Mouse (Mus musculus) E14TG2a.4 (cell line): Measurements from ENCODE around the gene Ptch2.

Source experiments
- H3K27me3 ChIP-seq: 2 replicates; pipeline ENCODE4 v1.6.1; 2014; ENCODE audit warnings: low read length, control low read depth; ENCODE audit not compliant: insufficient read depth
- H3K36me3 ChIP-seq: 2 replicates; pipeline ENCODE4 v1.6.1; 2014; ENCODE audit warnings: low read length, control low read depth; ENCODE audit not compliant: insufficient read depth
- H3K4me1 ChIP-seq: replicated peaks from 2 replicates; pipeline ENCODE4 v1.6.1; 2014; ENCODE audit warnings: low read depth, low read length, control low read depth
- H3K4me3 ChIP-seq: replicated peaks from 2 replicates; pipeline ENCODE4 v1.5.1; 2014; ENCODE audit warnings: mild to moderate bottlenecking, low read length
- H3K9me3 ChIP-seq: 2 replicates; pipeline ENCODE4 v1.6.1; 2014; ENCODE audit warnings: low read length, control low read depth
- CTCF ChIP-seq: conservative IDR thresholded peaks from 2 replicates; pipeline ENCODE4 v1.5.1; 2014; ENCODE audit warnings: low read length
- NANOG ChIP-seq: IDR thresholded peaks from 2 replicates; pipeline ENCODE4 v1.6.1; 2014; ENCODE audit warnings: borderline replicate concordance, low read length, mixed read lengths
- POU5F1 ChIP-seq: IDR thresholded peaks from 2 replicates; pipeline ENCODE4 v1.6.1; 2014; ENCODE audit warnings: low read length, borderline replicate concordance

The Ptch2 gene

GRCm38 (mm10) chr4:117149291-117150211, 53.7 kb downstream of the Ptch2 start:
- H3K4me3 ChIP-seq = peak overlapping the region; percentile 63
- H3K9me3 ChIP-seq = no peaks in the 10 kb centered on the region

GRCm38 (mm10) chr4:117150212-117150733, 54.4 kb downstream of the Ptch2 start:
- Histone ChIP-seq H3K36me3 (peaks cover 78% of the 10 kb centered on the region), H3K9me3 (no peaks in the 10 kb centered on the region), H3K27me3 (no peaks in the 10 kb centered on the region), H3K4me1 (peaks cover 82% of the 10 kb centered on the region), H3K4me3 (no peak overlapping the region)
- TF ChIP-seq NANOG (no peak), CTCF (no peak), POU5F1 (no peak)

More at GRCm38 (mm10) chr4:117149291-117150211, 53.7 kb downstream of the Ptch2 start:
- Histone ChIP-seq H3K4me1 (peaks cover 88% of the 10 kb centered on the region), H3K36me3 (peaks cover 71% of the 10 kb centered on the region), H3K27me3 (no peaks in the 10 kb centered on the region)
- TF ChIP-seq NANOG (no peak), POU5F1 (no peak), CTCF (no peak)

DNA sequence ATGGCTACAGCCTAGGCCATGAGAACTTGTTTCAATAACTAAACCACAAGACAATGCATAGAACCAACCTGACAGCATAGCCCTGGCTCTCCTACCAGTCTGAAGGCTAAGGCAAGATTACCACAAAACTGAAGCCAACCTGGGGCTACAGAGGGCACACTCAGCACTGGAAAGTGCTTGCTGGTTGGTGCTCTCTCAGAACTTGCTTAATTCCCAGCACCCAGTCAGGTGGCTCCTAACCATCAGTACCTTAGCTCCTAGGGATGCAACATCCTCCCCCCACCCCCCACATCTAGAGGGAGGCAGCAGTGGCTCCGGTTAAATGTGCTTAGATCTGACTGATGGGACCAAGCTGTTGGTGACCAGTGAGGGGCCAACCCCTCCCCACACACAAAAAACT, 55.5 kb downstream of the Ptch2 start:
- Histone ChIP-seq H3K4me1 (peaks cover 73% of the 10 kb centered on the region), H3K36me3 (peaks cover 80% of the 10 kb centered on the region)

DNA sequence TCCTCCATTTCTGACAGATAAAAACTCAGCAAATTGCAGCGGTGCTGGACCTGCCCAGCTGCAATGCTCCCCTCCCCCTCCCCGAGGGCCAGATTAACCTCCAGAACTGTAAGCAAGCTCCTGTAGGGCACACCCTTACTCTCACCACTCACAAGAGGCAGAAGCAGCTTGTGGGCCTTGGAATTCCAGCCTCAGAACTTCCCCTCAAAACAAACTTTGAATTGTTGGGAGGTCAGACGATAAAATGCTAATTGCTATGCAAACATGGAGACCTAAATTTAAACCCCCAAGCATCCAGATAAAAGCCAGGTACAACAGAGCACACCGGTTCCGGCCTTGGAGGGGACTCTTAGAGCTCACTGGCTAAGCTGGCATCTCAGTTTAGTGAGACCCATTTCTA, 56.8 kb downstream of the Ptch2 start:
- peak overlapping the region; percentile 94 for H3K4me3 ChIP-seq
- peaks cover 71% of the 10 kb centered on the region for H3K36me3 ChIP-seq
- no peaks in the 10 kb centered on the region for H3K9me3 ChIP-seq
- no peak for TF ChIP-seq CTCF
- TF ChIP-seq NANOG = no peak
- no peak for TF ChIP-seq POU5F1
- H3K27me3 ChIP-seq = no peaks in the 10 kb centered on the region
- H3K4me1 ChIP-seq = peaks cover 68% of the 10 kb centered on the region

More for the DNA sequence above, 55.5 kb downstream of the Ptch2 start:
- peak overlapping the region; percentile 94 for H3K4me3 ChIP-seq
- no peaks in the 10 kb centered on the region for H3K27me3 ChIP-seq
- no peaks in the 10 kb centered on the region for H3K9me3 ChIP-seq
- TF ChIP-seq CTCF (no peak), POU5F1 (no peak), NANOG (no peak)

DNA sequence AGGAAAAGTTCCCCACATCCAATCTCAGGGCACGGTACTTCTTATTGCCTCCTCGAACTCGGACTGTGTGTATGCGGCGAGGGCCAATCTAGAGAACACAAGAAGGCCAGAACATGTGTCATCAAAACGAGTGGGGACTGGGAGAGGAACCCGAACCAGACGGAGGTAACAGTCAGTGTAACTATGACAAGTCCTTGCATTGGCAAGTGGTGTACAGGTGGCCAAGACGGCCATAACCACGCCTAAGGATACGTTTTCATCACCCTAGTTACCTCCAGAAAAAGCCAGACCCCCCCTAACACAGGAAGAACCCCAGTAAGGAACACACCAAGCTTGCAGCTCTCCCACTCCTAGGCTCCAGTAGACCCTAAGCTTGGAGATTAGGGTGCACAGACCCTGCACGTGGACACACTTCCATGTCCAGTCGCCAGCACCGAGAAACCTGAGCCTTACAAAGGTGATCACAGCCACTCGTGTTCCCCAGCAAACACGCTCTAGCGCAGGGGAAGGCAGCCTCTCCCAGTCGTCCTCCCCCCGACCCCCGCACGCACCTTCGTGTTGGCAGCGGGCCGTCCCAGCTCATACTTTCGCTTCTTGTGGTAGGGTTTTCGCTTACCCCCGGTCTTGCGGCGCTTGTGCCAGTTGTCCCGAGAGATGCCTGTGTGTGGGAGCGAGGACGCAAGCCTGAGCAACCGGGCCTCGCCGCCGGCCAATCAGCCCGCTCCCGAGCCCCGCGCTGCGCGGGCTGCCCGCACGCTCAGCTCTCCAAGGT, 59.3 kb downstream of the Ptch2 start:
- Histone ChIP-seq H3K9me3 (no peaks in the 10 kb centered on the region), H3K4me1 (peaks cover 68% of the 10 kb centered on the region), H3K4me3 (peak overlapping the region; percentile 94), H3K27me3 (no peaks in the 10 kb centered on the region), H3K36me3 (peaks cover 71% of the 10 kb centered on the region)
- TF ChIP-seq CTCF = no peak
- TF ChIP-seq POU5F1 = no peak
- no peak for TF ChIP-seq NANOG

DNA sequence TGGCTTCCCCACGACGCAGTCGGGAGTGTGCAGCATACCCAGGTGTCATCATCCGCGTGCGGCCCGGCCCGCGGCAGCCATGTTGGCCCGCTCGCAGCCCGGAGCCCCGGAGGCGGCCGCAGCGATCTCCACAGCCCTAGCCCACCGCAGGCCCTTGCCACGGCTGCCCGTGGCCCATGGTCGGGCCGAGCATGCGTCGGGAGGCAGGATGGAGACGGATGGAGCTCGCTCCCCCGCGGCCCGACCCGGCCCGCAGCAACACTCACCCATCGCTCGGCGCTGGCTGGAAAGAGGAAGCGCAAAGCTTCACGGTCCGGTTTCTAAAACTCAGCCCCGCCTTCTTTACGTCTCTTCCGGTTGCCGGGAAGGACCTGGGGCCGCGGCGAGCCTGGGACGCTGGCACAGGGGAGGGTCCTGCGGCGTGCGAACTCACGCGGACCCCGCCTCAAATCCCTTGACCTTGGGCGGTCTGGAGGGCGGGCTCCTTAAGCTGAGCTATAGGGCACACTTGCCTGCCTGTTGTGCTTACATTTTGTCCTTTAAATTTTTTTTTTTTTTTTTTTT, 60.0 kb downstream of the Ptch2 start, which contains the start of gene Rps8:
TSS of gene Rps8 (minus strand) at position 452 of the 564 bp plus-strand sequence.
- no peaks in the 10 kb centered on the region for H3K9me3 ChIP-seq
- H3K4me1 ChIP-seq = peaks cover 66% of the 10 kb centered on the region
- H3K36me3 ChIP-seq = peaks cover 71% of the 10 kb centered on the region
- TF ChIP-seq CTCF = no peak
- no peak for TF ChIP-seq POU5F1
- no peak for TF ChIP-seq NANOG
- H3K27me3 ChIP-seq = no peaks in the 10 kb centered on the region
- H3K4me3 ChIP-seq = peak within 1 kb of the TSS; percentile 94

DNA sequence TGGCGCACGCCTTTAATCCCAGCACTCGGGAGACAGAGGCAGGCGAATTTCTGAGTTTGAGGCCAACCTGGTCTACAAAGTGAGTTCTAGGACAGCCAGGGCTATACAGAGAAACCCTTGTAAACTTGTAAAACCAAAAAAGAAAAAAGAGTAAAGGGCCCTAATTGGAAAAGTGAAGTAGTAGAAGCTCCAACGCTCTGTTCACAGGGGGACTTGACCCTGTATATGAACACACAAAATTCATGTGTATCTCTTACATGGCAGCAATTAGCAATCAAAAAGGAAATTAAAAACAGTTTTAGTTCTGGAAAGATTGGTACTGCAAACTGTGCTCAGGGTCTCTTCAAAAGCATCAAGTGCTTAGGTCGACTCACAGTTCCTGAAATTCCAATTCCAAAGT, 60.5 kb downstream of the Ptch2 start:
- no peak for TF ChIP-seq POU5F1
- TF ChIP-seq CTCF = no peak
- no peak for TF ChIP-seq NANOG
- H3K4me1 ChIP-seq = peaks cover 66% of the 10 kb centered on the region
- peak overlapping the region; percentile 94 for H3K4me3 ChIP-seq
- H3K27me3 ChIP-seq = no peaks in the 10 kb centered on the region
- H3K9me3 ChIP-seq = no peaks in the 10 kb centered on the region
- peaks cover 71% of the 10 kb centered on the region for H3K36me3 ChIP-seq

GRCm38 (mm10) chr4:117159666-117160065, 63.8 kb downstream of the Ptch2 start:
- peaks cover 72% of the 10 kb centered on the region for H3K36me3 ChIP-seq
- no peaks in the 10 kb centered on the region for H3K9me3 ChIP-seq
- peaks cover 53% of the 10 kb centered on the region for H3K4me1 ChIP-seq
- no peak overlapping the region for H3K4me3 ChIP-seq
- TF ChIP-seq POU5F1 (no peak), CTCF (no peak), NANOG (no peak)
- no peaks in the 10 kb centered on the region for H3K27me3 ChIP-seq
